Mouse (Mus musculus) B cell, adult 2 months (primary cell): ENCODE results near the gene Creg2.
"Not testable (repeated sequence)": the region's sequence is repeated elsewhere in the genome, so short reads cannot be mapped to it uniquely, and the experiment has no call there.

Experiments used
- DNase-seq, 2 experiments: peaks; one replicate each; pipeline ENCODE4 v3.0.0; 2022

Gene Creg2

DNA sequence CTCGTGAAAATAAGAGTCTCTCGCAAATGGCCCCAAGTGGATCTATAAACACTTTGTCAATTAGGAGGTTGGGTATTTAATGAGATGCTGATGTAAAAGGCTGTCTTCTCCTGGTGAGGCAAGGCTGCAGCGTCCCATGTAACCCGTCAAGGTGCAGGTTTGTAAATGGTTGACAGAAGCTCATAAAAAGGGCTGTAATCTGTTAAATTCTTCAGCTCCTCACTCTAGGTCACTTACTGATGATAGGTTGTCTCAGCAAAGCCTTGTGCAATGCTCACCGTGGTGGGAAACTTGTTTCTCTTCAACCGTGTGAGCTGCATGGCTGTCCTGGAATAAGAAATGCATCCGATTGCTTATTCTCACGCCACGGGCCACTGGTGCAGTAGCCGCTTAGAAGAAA, 57.4 kb downstream of the Creg2 start:
- DNase-seq, result no peak

DNA sequence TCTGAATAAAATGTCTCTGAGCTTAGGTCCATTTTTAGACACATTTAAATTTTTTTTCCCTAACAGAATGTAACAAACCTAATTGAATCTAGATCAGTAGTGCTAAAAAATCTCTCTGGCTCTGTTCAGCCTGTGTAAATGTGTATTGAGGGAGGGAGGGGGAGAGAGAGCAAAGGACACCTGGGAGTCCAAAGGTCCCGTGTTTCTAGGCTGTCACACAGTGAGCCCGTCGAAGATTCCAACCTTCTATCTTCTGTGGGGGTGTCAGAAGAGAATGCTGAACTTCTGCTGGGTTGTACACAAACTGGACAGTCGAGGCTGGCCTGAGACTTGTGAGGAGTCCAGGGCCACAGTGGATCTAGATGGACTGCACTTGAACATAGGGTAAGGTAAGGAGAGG, 59.2 kb downstream of the Creg2 start:
- no peak for DNase-seq

DNA sequence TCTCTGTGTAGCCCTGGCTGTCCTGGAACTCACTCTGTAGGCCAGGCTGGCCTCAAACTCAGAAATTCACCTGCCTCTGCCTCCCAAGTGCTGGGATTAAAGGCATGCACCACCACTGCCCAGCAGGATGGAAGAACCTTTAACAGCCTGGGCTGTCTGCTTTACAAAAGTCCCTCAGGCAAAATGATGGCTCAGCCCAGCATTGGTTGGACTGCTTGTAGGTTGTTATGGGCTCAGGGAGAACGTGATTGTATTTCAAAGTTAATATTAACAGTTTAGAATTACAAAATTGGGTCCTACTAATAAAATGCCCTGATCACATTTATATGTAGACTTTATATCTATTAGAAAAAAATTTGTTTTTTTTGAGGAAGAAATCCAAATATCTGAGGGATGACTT, 59.7 kb downstream of the Creg2 start:
- DNase-seq, result not testable (repeated sequence)

DNA sequence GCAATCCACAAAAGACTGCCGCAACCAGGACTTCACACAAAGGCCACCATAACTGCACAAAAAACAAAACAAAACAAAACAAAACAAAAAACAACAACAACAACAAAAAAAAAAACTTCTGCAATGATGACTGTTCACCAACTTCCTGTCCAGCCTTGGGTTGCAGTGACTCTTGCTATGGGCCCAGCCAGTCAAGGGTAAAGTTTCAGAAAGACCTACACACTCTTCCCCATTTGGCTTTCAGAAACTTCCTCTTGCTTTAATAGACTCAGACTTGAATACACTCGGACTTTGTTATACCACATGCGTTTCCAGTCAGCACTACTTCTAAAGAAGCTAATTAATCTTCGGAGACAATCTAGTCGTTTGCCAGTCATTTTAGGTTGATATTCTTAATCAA, 61.1 kb downstream of the Creg2 start:
- DNase-seq, result no peak

DNA sequence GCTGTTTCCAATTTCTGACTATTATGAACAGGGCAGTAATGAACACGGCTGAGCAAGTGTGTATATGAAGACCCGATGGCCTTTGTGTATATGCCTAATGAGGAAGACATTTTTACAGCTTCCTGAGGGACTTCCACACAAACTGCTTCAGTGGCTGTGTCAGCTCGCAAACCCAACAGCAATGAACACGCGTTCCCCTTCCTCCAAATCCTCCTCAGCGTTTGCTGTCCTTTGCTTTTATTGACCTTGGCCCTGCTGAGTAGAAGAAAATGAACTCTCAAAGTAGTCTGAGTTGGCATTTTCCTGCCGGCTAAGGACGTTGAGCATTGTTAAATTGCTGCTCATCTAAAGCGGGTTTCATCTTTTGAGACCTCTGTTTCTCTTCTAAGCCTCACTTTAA, 65.9 kb downstream of the Creg2 start:
- no peak for DNase-seq

DNA sequence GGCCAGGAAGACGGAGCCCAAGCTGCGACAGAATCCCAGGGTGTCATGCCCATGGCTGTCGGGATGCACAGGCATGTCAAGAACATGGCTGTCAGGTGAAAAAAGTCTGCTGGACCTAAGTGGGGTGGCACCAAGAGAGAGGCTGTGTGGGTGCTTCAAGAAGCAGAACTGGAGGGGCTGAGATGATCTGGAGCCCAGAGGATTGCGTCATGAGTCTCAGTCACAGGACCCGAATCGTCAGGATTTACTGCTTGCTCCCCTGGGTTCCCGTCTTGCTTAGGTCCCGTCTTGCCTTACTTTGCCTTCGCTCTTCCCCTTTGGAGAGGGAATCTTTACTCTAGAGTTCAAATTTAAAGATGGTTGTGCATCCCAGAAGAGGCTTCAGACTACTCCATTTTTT, 68.1 kb downstream of the Creg2 start:
- DNase-seq, result no peak

DNA sequence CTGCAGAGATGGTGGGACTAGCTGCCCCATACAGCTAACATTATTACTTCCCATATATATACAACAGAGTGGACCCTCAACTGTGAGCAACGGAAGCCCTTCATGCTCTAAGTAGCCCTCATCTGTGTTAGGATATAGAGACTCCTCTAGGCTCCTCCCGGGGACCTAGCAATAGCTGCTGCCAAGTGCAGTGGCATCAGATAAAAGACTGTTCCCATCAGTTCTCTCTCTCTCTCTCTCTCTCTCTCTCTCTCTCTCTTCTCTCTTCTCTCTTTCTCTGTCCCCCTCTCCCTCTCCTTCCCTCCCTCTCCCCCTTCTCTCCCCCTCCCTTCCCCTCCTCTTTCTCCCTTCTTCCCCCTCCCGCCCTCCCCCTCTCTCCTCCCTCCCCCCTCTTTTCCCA, 70.1 kb downstream of the Creg2 start:
- DNase-seq, result no peak

DNA sequence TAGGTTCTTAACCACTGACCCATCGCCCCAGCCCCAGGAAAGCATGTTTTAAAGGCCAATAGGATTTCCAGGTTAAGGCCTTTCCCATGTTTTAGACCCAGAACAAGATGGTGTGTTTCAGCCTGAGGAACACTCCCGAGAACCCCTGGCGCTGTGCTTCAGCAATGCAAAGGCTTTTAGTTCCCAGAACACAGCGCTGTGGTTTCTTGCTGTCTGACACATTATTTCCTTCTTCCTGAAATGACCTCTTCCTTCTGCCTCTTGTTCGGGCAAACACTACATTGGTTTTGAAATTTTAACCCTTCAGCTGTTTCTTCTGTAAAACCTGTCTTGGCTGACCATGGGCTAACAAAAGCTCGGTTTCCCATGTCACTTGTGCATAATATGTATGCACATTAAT, 72.1 kb downstream of the Creg2 start:
- no peak for DNase-seq

DNA sequence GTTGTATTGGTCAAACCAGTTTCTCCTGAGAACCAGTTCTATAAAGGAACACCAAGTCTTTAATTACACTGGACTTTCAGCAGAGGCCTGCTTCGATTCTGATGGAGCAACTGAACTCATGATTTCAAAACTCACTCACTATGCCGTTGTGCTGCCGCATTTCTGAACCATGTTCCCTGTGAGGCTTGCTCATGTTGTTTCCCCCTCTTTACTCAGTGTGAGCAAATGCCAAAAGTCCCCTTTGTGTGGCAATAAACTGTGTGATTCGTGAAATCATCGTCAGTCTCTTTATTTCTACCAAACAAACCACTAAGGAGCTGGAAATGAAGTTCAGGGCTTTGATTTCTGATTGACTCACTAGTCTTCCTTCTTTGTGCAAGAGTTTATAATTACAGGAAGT, 72.8 kb downstream of the Creg2 start:
- no peak for DNase-seq

DNA sequence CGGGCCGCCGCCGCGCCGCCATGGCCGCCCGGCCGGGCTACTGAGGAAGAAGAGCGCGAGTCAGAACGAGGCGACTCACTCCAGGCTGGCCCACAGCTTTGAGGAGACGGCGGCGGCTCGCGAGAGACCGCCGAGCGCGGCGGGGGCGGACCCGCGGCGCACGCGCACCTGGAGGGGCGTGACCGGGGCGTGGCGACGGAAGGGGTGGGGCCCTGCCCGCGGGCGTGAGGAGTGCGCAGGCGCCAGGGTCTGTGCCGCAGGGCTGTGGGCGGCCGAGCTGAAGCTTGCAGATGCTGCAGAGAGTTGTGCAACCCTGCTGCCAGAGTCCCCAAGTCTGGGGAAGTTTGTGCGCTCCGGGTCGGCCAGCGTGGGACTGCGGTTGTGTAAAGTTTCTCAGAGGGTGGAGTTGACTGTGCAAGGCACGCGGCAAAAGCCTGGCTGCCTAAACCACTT, 74.0 kb downstream of the Creg2 start, which contains the start of gene Rnf149:
Gene Rnf149 (minus strand): TSS at position 153 of the 453 bp plus-strand sequence.
- peak; percentile 99 to 100 for DNase-seq

DNA sequence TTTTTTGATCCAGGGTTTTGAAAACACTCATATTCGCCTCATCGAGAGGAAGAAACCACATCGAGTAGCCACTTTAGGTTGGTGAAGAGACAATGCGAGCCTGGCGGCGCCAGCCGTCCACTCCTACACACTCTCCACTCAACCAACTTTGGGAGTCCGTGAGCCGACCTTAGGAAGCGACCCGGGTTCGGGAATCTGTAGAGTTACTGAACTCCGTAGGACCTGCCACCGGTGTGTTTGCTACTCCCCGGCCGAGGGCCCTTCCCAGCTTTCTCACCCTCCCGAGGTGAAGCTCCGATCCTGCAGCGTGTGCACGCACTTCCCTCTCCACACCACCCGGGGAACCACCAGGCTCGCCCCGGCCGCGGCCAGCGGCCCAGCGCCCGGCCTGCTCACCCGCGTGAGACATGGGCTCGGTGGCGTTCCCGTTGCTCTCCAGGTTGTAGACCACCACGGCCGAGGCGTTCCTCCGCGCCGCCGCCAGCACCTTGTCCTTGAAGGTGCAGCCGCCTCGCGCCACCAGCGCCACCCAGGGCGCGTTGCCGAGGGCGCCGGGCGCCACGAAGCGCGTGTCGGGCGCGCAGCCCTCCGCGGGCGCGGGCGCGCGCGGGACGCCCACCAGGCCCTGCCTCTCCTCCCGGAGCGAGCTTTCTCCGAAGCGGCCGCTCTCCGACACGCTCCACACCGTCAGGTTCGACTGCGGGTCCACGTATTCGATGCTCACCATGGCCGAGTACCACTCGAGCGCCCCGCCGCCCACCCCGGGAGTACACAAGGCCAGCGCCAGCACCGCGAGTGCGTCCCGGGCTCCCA, 74.6 kb downstream of the Creg2 start:
- peak in 1 of 2 experiments; percentile 73 for DNase-seq

DNA sequence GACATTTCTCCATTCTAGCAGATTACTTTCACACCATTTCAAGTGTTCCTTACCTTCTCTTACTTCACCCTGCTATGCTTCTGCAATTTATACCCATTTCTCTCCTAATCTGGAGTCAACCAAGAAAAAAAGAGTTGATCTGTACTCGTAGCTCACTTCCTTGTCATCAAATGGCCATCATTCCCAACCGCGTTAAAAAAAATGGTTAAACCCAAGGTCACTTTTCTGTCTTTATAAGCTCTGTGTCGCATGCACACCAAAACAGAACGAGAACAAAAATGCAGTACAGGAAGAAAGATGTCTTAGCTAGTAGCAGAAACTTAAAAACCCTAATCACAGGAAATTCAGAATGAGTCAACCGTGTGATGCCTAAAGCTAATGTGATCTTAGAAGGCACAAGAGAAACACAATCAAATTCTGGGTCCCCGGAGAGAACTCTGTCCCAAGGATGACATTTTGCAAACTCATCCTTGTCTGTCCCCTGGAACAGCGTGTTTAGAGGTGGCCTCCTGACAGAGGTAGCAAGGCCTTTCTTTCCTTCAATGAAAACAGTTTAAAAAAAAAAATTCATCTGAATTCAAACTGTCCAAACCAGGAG, 75.4 kb downstream of the Creg2 start:
- DNase-seq, result peak; percentile 7 to 13

DNA sequence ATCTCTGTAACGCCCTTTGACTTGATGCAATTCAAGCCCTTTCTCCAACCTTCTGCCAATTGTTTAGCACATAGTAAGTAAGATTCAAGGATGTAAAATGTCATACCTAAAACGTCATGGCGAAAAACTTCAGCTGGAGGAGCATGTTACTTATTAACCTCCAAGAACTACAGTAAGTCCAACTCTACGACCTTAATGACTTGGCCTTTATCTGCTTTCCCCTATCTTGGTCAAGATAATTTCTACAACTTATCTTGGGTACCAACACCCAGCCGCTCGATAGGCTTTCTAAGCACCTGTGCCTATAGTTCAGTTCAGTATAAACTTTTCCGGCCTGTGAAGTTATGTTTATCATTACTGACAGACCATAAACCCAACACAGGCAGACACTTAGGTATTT, 77.4 kb downstream of the Creg2 start:
- no peak for DNase-seq

DNA sequence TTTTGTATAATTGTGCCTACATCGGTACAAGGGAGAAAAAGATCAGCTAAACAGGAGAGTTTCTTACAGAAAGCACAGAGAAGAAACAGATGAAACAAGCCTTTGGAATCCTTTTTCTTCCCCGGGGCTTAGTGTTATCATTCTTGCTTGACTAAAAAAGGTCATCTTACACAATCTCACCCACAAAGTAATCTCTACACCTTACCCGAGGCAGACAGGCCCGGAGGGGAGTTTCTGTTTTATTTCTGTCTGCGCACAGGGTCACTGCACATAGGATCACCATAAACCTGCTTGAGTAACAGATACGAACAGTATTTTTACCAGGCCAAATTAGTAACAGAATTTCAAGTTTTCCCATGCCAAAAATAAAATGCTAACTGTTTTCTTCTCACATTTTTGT, 79.6 kb downstream of the Creg2 start:
- no peak for DNase-seq
